Mouse (Mus musculus) kidney, adult 8-10 months (tissue): ENCODE measurements around the gene Gm17364.
"Not testable (repeated sequence)": the region's sequence is repeated elsewhere in the genome, so short reads cannot be mapped to it uniquely, and the experiment has no call there.

ENCODE experiments used
- DNase-seq, 2 experiments: peaks; one replicate each; pipeline ENCODE4 v3.0.0; 2022

The Gm17364 gene

DNA sequence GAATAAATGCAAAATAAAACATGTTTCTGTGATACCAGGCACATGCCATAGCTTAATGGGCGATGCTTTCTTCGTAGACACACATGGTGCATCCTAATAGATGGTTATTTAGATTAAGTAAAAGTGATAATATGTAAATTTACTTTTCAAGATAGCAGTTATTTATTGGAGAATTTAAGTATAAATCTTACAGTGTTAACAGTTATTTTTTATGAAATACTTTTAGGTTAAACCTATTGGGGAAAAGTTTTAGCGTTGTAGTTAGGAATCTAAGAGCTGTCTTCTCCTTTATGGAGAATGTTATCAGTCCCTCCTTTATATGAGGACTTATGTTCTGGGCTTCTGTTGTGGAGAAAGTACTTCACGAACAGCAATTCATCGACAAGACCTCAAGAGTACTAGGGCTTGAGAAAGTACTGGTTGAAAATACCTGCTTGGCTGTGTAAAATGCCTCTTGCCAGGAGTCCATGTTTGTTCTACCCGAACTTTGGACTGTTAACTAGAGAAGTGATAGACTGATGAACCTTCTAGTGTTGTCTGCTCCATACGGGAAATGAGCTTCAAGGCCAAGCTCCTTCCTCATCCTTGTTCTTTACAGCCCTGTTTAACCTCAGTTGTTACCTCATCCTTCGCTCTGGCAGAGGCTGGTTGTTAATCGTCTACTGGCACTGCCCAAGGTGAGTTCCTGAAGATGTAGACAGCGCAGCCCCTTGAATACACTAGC lies at the start of gene Gm17364:
Gene Gm17364 (minus strand): TSS at position 51 of the 724 bp plus-strand sequence.
- no peak for DNase-seq

DNA sequence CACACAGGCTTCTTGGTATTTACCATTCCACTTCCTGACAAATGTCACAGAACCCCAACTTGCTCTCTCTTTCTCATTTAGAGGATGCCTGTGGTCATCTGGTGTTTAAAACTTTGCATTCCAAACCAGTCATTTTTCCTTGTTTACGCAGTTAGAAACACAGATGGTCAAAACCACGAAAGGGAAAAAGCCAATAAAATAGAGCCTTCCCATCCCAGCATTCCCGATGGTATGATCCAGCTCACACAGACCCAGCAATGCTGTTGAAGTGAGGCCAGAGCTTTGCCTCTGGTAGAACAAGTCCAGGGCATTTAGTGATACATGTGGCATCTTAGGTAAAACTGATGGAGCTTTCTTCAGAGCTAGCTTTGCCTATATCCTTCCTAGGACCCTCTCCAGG lies 47.7 kb upstream of the Gm17364 start:
- DNase-seq: no peak

DNA sequence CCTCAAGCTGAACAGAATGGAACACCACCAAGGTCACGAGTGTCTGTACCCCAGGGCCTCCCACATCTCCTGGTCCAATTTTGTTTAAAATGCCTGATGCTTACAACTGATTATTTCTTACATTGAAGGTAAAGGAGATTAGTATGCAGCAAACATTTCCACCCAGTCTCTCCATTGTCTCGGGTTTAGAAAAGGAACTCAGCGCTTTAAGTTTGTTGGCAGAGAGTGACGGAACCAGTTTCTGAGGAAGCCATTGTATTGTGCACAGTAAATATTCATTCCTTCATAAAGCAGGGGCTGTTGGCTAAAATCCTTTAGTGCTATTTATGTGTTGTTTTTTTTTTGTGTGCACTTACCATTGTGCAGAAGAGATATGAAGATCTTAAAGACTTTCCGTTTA lies 47.0 kb upstream of the Gm17364 start:
- no peak for DNase-seq

DNA sequence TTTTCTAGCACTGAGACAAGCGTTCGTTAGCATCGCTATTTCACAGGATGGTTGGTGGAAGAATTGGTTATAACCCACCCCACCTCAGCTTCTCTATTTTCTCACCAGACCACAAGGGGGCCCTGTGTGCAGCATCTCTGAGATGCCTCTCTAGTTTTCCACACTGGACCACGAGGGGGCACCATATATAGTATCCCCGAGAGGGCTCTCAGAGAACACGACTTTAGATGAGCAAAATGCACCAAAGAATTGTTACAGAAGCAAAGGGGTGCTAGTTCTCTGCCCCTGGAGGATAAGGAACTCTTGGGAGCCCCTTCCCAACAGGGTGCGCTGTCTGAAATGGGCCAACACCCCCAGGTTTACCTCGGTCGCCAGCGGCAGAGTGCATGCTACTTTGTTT lies 28.9 kb upstream of the Gm17364 start:
- DNase-seq: peak; percentile 68 to 90

DNA sequence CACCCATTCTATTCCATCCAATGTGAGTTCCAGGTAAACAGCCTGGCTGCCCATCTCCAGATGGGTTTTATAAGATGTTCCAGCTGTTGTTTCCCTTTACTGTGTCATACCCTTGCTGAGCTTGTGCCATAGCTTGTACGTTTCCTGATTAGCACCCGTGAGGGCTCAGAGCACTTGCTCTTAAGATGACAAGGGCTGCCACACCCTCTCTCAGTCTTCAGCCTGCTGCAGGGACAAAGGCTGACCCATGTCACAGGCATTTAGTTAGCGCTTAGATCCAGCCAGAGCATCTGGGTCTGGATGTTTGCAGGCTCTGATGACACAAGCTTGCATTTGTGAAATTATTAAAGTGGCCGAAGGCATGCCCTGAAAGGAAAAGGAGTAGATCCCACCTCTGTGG lies 26.3 kb upstream of the Gm17364 start:
- no peak for DNase-seq

DNA sequence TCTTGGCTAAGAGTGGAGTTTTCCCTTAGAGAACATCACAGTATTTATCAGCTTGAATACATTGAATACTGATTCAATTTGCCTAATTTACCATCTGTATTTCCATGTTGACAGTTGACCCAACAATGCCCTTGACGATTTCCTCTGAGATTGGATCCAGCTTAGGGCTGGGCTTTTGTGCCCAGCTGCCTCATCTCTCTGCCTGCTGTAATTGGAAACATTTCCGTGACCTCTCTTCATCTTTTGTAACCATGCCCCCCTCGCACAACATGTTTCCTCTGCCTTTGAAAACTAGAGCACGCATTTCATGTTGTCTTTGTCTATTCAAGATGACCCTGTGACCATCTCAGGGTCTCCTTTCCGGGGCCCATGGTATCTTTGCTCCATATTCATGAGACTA lies 25.2 kb upstream of the Gm17364 start:
- DNase-seq: no peak

DNA sequence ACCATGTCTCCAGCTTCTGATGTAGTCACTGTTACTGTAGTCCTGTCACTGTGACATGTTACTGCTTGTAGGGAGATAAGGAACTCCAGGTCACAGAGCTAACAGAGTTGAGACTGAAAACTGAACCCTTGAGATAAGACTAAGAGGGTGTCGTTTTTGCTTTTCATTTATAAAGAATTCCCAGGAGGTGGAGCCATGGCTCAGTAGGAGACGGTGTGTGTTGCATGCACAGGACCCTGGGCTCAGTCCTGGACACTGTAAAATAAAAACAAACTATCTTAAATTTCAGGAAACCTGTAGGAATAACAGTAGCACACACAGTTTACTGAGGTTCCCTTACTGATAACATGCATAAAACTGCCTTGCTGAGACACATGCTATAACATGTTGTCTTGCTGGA lies 24.8 kb upstream of the Gm17364 start:
- DNase-seq: no peak

DNA sequence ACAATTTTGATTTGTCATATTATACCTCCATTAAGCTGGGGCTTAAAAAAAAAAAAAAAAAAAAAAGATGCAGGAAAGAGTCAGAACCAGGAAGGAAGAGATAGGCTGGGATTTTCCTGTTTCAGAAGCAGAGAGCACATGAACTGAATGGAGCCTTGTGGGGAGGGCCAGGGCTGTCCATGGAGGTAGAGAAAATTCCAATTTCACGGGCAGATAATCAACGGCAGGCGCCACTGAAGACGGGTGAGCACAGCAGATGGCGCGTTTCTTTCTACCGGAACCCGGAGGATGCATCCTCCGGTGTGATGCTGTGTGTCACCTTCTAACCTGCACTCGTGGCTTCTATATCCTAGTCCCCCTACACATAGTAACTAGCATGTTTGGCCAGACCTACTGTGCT lies 22.6 kb upstream of the Gm17364 start:
- DNase-seq: no peak

DNA sequence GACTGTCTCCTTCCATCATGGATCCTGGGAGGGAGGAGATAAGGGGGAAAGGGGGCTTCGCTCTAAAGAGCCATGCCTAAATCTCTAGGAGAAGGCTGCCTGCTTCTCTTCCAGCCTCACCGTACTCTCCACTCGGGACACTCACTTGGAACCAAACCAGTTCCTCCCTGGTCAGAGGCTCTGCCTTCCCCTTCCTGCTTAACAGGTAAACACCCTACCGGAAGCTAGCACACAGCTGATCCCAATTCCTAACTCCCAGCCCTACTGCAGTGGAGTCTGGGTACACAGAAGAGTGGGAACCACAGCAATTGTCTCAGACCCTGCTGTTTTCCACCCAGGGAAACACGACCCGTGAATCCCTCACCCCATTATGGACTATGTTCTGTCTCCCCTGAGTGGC lies 22.1 kb upstream of the Gm17364 start:
- DNase-seq: no peak

DNA sequence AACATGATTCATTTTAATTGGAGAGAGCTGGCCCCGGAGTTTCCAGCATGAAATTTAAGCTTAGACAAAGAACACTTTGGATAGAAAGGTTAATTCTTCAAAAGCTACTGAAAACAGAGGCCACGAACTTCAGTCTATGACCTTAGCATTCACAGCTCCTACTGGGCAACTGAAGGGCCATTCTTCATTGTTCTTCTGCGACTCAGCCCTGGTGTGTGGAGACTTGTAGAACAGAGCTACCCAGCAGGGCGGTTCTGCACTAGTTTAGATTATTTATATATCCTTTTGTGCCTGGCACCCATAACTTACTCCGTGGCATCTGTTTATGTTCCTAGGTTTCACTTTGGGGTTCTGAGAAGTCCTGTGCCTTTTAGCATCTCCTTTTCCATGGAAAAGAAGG lies 19.8 kb upstream of the Gm17364 start:
- DNase-seq: no peak

DNA sequence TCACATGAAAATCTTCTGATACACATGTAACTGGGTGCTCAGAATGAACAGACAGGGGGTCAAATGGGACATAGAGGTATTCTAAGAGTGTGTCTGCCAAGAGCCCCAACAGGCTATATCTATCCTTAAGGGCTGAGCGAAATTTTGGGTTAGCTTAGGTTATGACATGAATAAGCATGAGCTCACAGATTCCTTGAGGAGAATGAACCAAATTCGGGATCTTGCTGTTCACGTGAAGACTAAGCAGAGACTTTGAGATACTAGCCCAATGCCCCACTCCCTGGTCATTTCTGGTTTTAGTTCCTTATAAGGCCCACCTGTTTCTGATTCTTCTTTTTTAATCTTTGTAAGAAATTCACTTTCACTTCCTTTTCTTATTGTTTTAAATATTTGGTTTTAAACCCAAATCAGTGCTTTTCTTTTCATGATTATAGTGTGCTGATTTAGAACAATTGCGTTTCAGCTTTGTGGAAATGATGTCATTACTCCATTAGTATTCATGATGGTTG lies 17.7 kb upstream of the Gm17364 start:
- no peak for DNase-seq

DNA sequence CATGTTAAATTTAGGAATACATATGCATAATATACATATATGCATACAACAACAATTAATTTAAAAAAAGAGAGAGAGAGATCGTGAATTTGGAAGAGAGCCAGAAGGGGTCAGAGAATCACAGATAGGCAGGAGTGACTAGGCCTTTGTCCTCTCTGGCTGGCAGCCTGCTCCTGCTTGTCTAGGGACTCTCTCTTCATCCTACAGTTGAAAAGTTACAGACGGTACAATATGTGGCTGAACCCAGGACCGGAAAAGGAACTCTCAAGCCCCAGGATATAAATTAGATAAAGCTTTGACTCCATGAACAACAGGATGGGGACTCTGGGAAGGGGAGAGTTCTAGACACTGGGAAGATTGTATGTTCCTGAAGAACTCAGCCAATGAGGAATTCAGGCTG lies 12.5 kb upstream of the Gm17364 start:
- no peak for DNase-seq

DNA sequence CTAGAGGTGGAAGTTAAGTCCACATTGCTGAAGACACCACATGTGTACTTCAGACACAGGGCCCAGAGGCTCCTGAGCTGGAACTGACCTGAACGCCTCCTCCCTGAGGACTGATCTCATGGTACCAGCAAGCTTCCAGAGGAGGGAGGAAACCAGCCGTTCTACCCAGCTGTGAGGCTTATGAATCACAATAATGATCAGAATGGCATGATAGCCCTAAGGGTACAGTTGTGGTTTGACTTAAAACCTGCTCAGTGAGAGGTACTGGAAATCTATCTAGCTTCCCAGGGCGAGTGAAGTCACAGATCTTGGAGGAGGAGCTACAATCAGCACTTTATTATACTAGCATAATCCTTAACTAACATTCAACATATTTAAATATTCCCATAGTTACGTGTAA lies 11.7 kb upstream of the Gm17364 start:
- DNase-seq: no peak

DNA sequence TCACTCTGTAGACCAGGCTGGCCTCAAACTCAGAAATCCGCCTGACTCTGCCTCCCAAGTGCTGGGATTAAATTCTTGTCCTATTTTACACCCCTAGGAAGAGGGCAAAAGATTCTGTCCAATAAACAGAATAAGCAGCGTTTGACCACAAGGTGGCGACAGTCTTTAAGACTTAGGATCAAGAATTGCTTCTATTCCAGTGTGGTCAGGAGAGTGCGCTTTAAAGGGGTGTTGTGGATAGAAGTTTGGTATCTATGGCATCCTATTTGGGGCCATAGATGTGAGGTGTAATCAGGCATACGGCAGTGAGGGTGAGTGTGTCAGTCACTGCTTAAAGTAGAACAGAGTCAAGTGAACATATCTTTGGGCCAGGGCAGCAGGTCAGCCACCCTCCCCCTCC lies 9.5 kb upstream of the Gm17364 start:
- peak; percentile 62 to 83 for DNase-seq

DNA sequence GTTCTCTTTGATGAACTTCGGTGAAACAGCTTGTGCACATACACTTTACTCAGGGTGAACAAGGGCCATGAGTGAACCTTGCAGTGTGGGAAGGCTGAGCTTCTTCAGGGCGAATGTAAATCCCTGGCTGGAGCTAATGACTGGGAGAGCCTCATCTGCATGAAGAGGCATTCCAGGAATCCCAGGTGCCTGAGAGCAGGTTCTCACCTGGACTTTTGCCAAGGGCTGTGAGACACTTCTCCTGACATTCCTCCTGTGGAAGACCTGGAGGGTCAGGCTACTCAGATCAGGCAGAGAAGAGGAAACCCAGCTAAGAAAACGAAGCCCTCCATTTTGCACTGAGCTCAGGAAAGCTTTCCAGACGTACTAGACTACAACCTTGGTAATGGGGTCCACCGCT lies 6.9 kb upstream of the Gm17364 start:
- DNase-seq: peak in 1 of 2 experiments; percentile 12

DNA sequence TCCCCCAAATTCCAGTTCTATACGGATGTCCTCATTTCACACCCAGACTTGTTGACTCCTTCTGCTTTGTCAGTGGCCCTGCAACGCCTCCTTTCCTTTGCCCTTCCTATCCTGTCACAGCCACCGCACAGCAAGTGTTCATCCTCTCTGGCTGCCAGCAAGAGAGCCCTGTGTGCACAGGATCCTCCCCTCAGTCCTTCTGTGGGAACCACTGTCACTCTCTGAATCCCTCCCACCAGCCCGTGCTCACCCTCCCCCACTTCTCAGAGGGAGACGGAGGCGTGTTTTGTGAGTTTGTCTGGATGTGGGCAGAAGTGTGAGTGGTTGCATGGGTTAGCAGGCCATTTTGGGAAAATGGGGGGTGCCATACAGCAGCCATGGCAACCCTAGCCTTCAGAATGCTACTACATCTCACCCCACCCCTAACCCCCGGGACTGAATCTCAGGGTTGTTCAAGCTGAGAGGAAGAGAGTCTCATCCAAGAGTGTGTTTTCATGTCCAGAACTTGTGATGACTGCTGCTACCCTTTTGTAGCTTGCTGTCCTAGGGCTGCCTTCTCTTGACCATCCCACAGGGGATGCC lies 5.9 kb downstream of the Gm17364 start:
- no peak for DNase-seq

DNA sequence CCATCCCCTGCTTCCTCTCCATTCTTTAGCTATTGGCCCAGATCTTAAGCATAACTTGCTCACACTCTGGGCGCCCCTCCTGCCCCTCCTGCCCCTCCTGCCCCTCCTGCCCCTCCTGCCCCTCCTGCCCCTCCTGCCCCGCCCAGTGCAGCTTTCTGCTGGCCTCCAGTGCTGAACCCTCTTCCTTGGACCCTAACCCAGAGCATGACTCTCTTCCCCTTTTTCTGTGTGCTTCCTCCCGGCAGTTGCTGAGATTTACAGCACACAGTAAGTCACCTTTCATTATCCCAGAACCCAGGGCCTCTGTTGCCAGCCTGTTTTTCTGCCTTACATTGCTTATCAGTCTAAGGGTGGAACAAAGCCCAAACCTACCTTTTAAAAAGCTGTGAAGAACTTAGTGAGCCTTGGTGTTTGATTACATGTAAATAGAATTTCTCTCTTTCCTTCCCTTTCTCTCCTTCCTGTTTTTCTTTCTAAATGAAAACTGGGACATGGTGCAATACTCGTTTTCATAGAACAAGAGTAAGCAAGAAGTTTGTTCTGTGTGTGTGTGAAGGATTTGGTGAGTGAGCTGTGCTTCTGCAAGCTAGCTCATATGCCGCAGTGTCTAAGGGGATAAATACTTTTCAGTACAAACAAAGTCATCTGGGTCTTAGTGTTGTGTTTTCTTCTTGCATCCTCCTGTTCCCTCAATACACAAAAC lies 10.3 kb downstream of the Gm17364 start:
- DNase-seq: no peak

DNA sequence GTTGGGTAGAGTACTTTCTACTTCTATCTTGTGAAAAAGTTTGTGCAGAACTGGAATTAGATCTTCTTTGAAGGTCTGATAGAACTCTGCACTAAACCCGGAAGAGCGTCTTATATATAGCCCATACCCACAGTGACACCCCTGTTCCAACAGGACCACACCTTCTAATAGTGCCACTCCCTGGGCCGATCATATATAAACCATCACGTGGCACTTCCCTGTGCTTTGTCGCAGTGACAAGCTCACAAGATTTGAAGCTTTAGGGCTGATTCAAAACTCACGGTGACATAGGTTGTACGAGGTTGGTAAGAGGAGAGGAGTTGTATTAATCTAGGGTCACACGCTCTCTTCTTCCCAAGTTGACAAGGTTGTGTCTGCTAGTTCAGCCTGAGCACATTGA lies 12.2 kb downstream of the Gm17364 start:
- not testable (repeated sequence) for DNase-seq

DNA sequence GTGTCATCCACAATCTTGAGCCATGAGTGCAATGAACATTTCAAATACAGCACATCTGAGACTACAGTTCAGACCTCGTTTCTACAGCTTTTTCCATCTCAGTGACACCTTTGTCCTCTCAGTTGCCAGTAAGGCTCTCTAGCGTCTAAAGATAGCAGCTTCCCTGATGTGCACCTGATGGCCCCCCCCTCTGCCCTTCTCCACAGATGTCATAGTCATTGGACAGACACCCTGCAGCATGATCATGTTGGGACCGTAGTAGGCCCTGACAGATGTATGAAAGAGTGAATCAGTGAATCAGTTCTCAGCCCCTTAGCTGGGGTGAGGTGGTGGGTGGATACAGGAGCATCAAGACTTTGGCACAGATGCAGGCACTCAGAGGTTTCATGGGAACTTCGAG lies 15.9 kb downstream of the Gm17364 start:
- DNase-seq: no peak

DNA sequence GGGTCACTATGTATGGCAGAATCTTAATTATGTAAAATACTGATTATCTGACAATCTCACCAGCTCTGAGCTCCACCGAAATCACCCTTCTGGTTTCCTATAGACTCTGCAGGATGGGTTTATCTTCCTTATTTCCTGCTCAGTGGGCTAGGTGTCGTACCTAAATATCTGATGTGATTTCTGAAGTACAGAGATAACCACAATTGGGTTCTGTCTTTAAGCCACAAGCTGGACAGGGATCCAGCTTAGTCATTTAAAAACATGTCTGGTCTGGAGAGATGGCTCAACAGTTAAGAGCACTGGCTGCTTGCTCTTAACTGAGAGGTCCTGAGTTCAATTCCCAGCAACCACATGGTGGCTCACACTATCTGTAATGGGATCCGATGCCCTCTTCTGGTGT lies 16.8 kb downstream of the Gm17364 start:
- DNase-seq: no peak

DNA sequence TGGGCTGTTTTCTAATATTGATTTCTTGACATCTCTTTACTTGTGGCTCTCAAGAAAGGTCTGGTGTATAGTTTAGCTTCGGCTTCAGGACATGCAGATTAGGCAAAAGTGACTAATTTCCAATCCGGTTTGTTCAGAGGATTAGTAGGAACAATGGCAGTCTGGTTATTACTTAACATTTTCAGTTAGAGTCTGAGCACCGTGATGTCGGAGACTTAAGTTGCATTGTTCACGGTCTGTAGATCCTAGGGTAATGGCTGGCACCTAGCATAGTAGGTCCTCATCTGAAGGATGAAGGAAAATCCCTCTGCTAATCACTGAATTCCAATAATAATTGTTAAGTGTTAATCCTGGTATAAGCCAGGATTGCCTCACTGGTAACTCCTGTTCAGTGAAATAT lies 17.7 kb downstream of the Gm17364 start:
- no peak for DNase-seq

DNA sequence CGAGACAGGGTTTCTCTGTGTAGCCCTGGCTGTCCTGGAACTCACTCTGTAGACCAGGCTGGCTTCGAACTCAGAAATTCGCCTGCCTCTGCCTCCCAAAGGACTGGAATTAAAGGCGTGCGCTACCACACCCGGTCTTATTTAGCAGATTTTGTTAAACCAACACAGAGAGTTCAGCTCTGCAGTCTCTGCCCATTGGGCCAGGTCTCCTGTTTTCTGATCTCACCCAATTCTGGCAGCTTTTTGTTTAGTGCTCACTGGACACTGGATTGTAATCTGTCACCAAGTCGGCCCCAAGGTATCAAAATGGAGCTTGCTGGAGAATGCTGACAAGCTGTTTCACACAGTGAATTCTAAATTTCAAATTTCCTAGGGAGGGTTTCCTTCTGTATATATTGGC lies 21.0 kb downstream of the Gm17364 start:
- DNase-seq: no peak

DNA sequence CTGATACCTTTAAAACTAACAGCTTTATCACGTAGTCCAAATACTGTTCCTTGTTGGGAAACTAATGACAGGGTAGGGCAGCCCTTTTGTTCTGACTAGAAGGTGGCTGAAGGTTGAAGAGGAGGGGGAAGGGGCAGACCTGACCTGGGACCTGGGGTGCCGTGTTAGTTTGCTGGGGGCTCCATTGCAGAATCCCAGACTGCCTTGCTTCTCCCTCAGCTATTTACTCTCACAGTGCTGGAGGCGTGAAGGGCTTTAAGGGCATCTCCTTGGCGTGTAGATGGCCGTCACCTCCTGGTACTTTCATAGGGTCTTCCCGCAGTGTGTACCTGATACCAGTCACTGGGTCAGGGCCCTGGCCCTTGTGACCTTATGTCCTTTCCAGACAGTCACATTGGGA lies 21.6 kb downstream of the Gm17364 start:
- DNase-seq: no peak

DNA sequence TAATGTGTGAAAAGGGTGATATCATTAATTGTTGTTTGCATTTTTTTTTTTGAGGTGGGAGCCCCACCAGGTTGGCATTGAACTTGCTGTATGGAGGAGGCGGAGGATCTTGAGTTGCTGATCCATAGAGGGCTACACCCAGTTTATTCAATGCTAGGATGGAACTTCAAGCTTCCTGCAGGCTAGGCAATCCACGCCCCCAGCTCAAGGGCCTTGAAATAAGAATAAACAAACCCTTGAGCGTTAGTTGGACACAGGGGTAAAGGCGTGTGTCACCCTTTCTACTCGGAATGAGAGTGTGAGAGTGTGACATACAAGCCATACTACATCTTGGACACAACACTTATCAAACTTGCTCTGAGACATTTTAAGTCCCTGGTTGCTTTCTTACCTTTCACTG lies 22.1 kb downstream of the Gm17364 start:
- DNase-seq: no peak
